Mouse (Mus musculus) liver, adult 2 months (tissue): ENCODE results near the gene Mmp12.

Experiments
- CTCF ChIP-seq: fragments of 200-500 bp; IDR thresholded peaks from 2 replicates; pipeline ENCODE4 v1.5.1; 2011; ENCODE audit warnings: low read depth, low read length, control low read depth
- POLR2A ChIP-seq: fragments of 200-500 bp; IDR thresholded peaks from 2 replicates; pipeline ENCODE4 v1.6.1; 2011; ENCODE audit warnings: low read length, control low read depth; ENCODE audit not compliant: insufficient read depth; ENCODE audit errors: extremely low read depth

DNA sequence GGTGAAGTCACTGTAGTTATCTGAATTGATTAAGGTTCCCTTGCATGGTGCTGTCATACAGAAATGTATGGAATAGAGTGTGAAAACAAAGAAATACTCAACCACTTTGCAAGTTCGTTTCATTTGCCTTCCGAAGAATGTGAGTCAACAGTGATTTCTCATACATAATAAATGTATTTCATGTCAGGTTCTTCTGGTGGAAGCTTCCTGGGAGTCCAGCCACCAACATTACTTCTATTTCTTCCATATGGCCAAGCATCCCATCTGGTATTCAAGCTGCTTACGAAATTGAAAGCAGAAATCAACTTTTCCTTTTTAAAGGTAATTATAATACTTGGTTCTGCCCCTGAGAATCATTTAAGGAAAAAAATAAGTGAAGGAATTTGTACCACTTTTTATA lies 10.4 kb downstream of the Mmp12 start:
- no peak for TF ChIP-seq CTCF
- TF ChIP-seq POLR2A, result no peak
